ENCODE assay signal across 25 mouse cellular contexts in genomic region chr6:24642161-24642560, GRCm38 (mm10). TPM values are rescaled to one million over a fixed set of nuclear protein-coding genes. Genes with fewer than 3 reads are reported as not detected.
DNase-seq lines count a peak whose midpoint lies in the region; ATAC-seq lines count a peak whose summit lies in the region.
"Had no signal": no experiment of that assay in that cellular context is flagged by ENCODE, and none has a peak within 500 bp of the region (broad histone marks: within the 10 kb centered on the region; RNA-seq: fewer than 3 reads in every experiment).

No protein-coding gene starts in this region.

- no peaks in the 10 kb centered on the region for H3K27me3 ChIP-seq in heart, embryonic 12.5 days (replicated peaks)
- H3K27me3 ChIP-seq: CH12.LX; embryonic facial prominence, embryonic 12.5 days; forebrain, embryonic 13.5 days; Patski had no signal

- peaks cover 6% of the 10 kb centered on the region for H3K36me3 ChIP-seq in heart, embryonic 12.5 days
- H3K36me3 ChIP-seq: embryonic facial prominence, embryonic 12.5 days had no signal

- no peaks in the 10 kb centered on the region for H3K9me3 ChIP-seq in heart, embryonic 12.5 days (replicated peaks)
- H3K9me3 ChIP-seq: embryonic facial prominence, embryonic 10.5 days; embryonic facial prominence, embryonic 12.5 days; forebrain, embryonic 13.5 days; G1E had no signal

- WGBS in heart, embryonic 12.5 days = 86% methylated on average over 2 of the region's 2 CpGs

- no peak for DNase-seq in cerebellum, adult 11 months
- peak; percentile 78 for DNase-seq in heart, adult 11 months
- DNase-seq: adrenal gland, adult 8-10 months; adrenal gland, postnatal 14 days; adrenal gland, postnatal 36 days; B cell, adult 2 months; cerebellum, adult 11-12 months; cerebellum, adult 2 months; cerebellum, adult 9-10 months; cerebellum, postnatal 10 days; cerebellum, postnatal 25 days; forebrain, postnatal 0 days had no signal

- no peak overlapping the region for H3K27ac ChIP-seq in heart, embryonic 12.5 days (ENCODE audit: poor library complexity, severe bottlenecking)
- H3K27ac ChIP-seq: embryonic facial prominence, embryonic 10.5 days; embryonic facial prominence, embryonic 12.5 days; forebrain, embryonic 13.5 days had no signal

- no peak overlapping the region for H3K4me2 ChIP-seq in heart, embryonic 12.5 days
- H3K4me2 ChIP-seq: embryonic facial prominence, embryonic 12.5 days; forebrain, embryonic 13.5 days had no signal

- 0 out of 2 replicates have a peak, but pooled peaks have one; percentile 26 for ATAC-seq in cerebellum, adult (ENCODE audit: insufficient number of reproducible peaks, low FRiP score, low TSS enrichment)
- ATAC-seq in heart, embryonic 12.5 days (ENCODE audit: insufficient number of reproducible peaks, low FRiP score) = no peak
- ATAC-seq in megakaryocyte-erythroid progenitor cell, adult 5-6 weeks (replicated peaks; ENCODE audit: low FRiP score, low TSS enrichment, poor library complexity, severe bottlenecking) = peak; percentile 17; the same call in 1 of the 2 replicates
- ATAC-seq: activated CD4-positive, CD25-positive, alpha-beta regulatory T cell, adult 4 months; CD4-positive, CD25-positive, alpha-beta regulatory T cell, adult 4 months; forebrain, embryonic 13.5 days; forebrain, postnatal 0 days; Patski had no signal

- no peak overlapping the region for H3K9ac ChIP-seq in heart, embryonic 12.5 days
- H3K9ac ChIP-seq: embryonic facial prominence, embryonic 12.5 days; forebrain, embryonic 13.5 days; forebrain, postnatal 0 days had no signal

- H3K4me1 ChIP-seq in heart, embryonic 12.5 days (replicated peaks) = peaks cover 3% of the 10 kb centered on the region; the same call in 1 of the 2 replicates
- H3K4me1 ChIP-seq: embryonic facial prominence, embryonic 10.5 days; embryonic facial prominence, embryonic 12.5 days; forebrain, embryonic 13.5 days had no signal

- H3K4me3 ChIP-seq in heart, embryonic 12.5 days = no peak overlapping the region
- H3K4me3 ChIP-seq: embryonic facial prominence, embryonic 10.5 days; embryonic facial prominence, embryonic 12.5 days; forebrain, embryonic 13.5 days had no signal

RNA-seq across cellular contexts. Expression of gene Wasl, which starts 22.6 kb away (rescaled TPM):
- 66.1 and 66.7 TPM in 2 replicates for polyA plus RNA-seq in heart, embryonic 12.5 days (2016; fragmentation: Nextera tagmentation; extraction: Ambion mirVana)
- total RNA-seq in megakaryocyte-erythroid progenitor cell, adult 5-6 weeks (2014; fragmentation: Nextera tagmentation) = 17.3 and 34.0 TPM in 2 replicates
- 6.4 and 12.0 TPM in 2 replicates for total RNA-seq in megakaryocyte-erythroid progenitor cell, adult 5-6 weeks (2017)

RNA-seq across cellular contexts. Expression of gene Lmod2, which starts 44.6 kb away (rescaled TPM):
- 45.3 and 49.3 TPM in 2 replicates for polyA plus RNA-seq in heart, embryonic 12.5 days (2016; fragmentation: Nextera tagmentation; extraction: Ambion mirVana)
- not detected in 2 replicates for total RNA-seq in megakaryocyte-erythroid progenitor cell, adult 5-6 weeks (2014; fragmentation: Nextera tagmentation)
- not detected in 2 replicates for total RNA-seq in megakaryocyte-erythroid progenitor cell, adult 5-6 weeks (2017)
- total RNA-seq: adrenal gland, postnatal 14 days; CH12.LX; forebrain, postnatal 0 days had no signal
- polyA plus RNA-seq: activated CD4-positive, CD25-positive, alpha-beta regulatory T cell, adult 4 months; CD4-positive, CD25-positive, alpha-beta regulatory T cell, adult 4 months; cortical plate, adult 2 months; embryonic facial prominence, embryonic 10.5 days; forebrain, embryonic 11.5 days; forebrain, embryonic 13.5 days; forebrain, postnatal 0 days; G1E; Patski had no signal
